Mouse (Mus musculus): ENCODE measurements around the gene Suz12.

DNA sequence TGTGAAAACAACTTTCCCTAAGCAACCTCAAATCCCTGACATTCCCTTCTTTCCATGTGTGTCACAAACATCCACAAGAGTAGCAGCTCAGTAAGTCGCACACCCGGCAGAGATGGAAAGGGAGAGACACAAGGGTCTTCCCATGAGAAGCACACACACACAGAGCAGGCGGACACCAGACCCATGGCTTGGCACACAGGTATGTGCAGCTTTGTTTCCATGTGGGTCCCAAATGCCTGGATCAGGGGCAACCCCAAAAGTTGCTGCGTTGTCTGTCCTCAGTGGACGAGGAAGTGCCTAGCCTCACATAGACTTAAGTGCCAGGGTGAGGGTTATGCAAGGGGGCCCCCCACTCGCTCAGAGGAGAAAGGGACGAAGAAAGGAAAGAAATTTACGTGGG is 44.6 kb downstream of the Suz12 start:
- TF ChIP-seq GATA1 (IDR thresholded peaks at IDR 0.05; ENCODE audit: borderline replicate concordance, low read length), result no peak
- no peak for TF ChIP-seq FLI1 (IDR thresholded peaks at IDR 0.05; ENCODE audit: low read length)

All from megakaryocyte, embryonic 14.5 days (primary cell).